Mouse (Mus musculus) heart, embryonic 16.5 days (tissue): ENCODE measurements around the gene Nfatc2. TPM values are rescaled to one million over a fixed set of nuclear protein-coding genes. Genes with fewer than 3 reads are reported as not detected.
A peak's percentile ranks its signal among the peaks of the same experiment; 100 is the strongest.

Source experiments
- ATAC-seq: fragments of 200-750 bp; cut with Nextera tagmentation; replicated peaks from 2 replicates; pipeline ENCODE4 v1.8.0; 2017; ENCODE audit warnings: moderate number of reproducible peaks; ENCODE audit not compliant: insufficient read depth, low FRiP score; ENCODE audit errors: extremely low read depth
- H3K27ac ChIP-seq: fragments of 300-500 bp; sonication (generic); 2 replicates; pipeline ENCODE4 v1.5.1; 2014; ENCODE audit warnings: mild to moderate bottlenecking, low read length, control low read depth, moderate library complexity
- H3K27me3 ChIP-seq: fragments of 300-500 bp; sonication (generic); 2 replicates; pipeline ENCODE4 v1.6.1; 2014; ENCODE audit warnings: low read length, mixed read lengths; ENCODE audit not compliant: control insufficient read depth, insufficient read depth
- H3K36me3 ChIP-seq: fragments of 300-500 bp; sonication (generic); 2 replicates; pipeline ENCODE4 v1.6.1; 2014; ENCODE audit not compliant: control insufficient read depth, insufficient read depth
- H3K4me1 ChIP-seq: fragments of 300-500 bp; sonication (generic); 2 replicates; pipeline ENCODE4 v1.6.1; 2014; ENCODE audit warnings: low read length, mixed read lengths; ENCODE audit not compliant: control insufficient read depth, insufficient read depth
- H3K4me2 ChIP-seq: fragments of 300-500 bp; sonication (generic); 2 replicates; pipeline ENCODE4 v1.6.1; 2014; ENCODE audit warnings: low read depth, mild to moderate bottlenecking, control low read depth, low read length
- H3K4me3 ChIP-seq: fragments of 300-500 bp; sonication (generic); 2 replicates; pipeline ENCODE4 v1.5.1; 2014; ENCODE audit warnings: mild to moderate bottlenecking, control low read depth, low read length
- H3K9ac ChIP-seq: fragments of 300-500 bp; sonication (generic); 2 replicates; pipeline ENCODE4 v1.6.1; 2014; ENCODE audit warnings: low read length, control low read depth
- H3K9me3 ChIP-seq: fragments of 300-500 bp; sonication (generic); replicated peaks from 2 replicates; pipeline ENCODE4 v1.6.1; 2016; ENCODE audit warnings: low read length; ENCODE audit not compliant: control insufficient read depth
- WGBS: fragments of 180-500 bp; shearing (Covaris S2); extraction: QIAGEN DNeasy Blood & Tissue Kit; methylation state at CpG from one replicate; pipeline ENCODE4 v1.1.7; 2014; 5-methylcytosine and 5-hydroxymethylcytosine counted together
- polyA plus RNA-seq: library from polyadenylated mRNA; unstranded; fragments of >200 nt; fragmentation: Nextera tagmentation; extraction: Ambion mirVana; gene quantifications from 2 replicates; pipeline ENCODE4 v1.2.1, GENCODE M21; 2015

The Nfatc2 gene
- polyA plus RNA-seq, 1 experiment from 2014 or later = 10.0 TPM

DNA sequence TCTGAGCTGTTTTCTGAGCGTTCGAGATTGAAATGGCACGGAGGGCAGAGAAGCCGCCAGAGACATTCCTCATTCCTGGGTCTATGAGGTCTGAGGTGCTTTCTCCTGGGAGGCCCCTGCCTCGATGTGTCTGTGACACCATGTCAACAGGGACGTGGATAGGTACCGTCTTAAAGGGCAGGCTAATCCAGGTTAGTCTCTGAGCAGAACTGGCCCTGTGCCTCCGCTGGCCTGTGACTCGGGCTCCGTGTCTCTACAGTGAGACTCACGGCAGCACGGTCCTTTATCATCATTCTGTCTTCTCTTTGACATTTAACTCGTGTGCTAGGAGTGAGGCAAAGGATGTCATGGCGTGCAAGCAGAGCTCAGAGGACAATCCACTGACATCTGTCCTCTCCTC, 120.3 kb downstream of the Nfatc2 start:
- Histone ChIP-seq H3K4me2 (no peak overlapping the region), H3K9ac (no peak overlapping the region), H3K4me1 (peaks cover 15% of the 10 kb centered on the region), H3K9me3 (no peaks in the 10 kb centered on the region), H3K27me3 (peaks cover 9% of the 10 kb centered on the region), H3K36me3 (no peaks in the 10 kb centered on the region), H3K27ac (no peak overlapping the region), H3K4me3 (no peak overlapping the region)
- 70% methylated on average over 14 of the region's 14 CpGs for WGBS
- no peak for ATAC-seq

DNA sequence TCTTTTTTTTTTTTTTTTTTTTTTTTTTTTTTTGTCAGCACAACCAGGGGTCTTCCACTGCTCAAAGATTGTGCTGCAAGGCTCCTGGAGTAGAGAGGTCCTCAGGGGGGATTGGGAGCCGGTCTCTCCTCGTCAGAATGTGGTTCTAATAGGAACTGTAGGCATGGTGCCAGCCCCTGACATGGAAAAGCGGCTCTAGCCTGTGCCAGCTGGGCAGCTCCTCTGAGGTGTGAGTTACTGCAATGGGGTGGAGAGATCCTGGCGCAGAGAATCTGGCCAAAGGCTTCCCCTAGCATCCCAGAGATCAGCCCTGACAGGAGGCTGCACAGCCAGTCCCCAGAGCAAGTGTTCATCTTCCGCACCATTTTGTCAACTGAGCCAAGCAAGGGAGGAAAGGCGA, 120.8 kb downstream of the Nfatc2 start:
- Histone ChIP-seq H3K9me3 (no peaks in the 10 kb centered on the region), H3K4me2 (no peak overlapping the region), H3K36me3 (no peaks in the 10 kb centered on the region), H3K4me3 (no peak overlapping the region), H3K27ac (no peak overlapping the region), H3K9ac (no peak overlapping the region), H3K27me3 (peaks cover 10% of the 10 kb centered on the region), H3K4me1 (peaks cover 15% of the 10 kb centered on the region)
- WGBS = 62% methylated on average over 6 of the region's 6 CpGs
- ATAC-seq = no peak

DNA sequence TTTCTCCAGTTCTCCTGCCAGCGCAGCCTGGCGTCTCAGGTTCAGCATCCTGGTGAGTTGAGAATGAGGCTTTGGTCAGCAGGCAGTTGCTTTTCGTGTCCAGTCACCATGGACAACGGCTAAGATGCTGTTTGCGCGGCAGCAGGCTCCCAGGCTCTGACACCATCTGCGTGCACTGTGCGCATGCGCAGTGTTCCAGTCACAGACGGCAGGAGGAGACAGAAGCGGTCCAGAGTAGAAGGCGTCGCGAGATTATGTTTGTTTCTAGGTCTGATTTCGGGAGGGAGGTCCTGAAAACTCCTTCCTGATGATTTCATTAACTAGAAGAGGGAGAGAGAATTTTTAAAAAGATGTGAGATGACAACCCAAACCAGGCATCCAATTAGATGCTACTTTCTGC, 121.5 kb downstream of the Nfatc2 start:
- H3K36me3 ChIP-seq = no peaks in the 10 kb centered on the region
- 90% methylated on average over 15 of the region's 15 CpGs for WGBS
- H3K4me3 ChIP-seq = no peak overlapping the region
- no peaks in the 10 kb centered on the region for H3K9me3 ChIP-seq
- no peak overlapping the region for H3K27ac ChIP-seq
- peaks cover 11% of the 10 kb centered on the region for H3K27me3 ChIP-seq
- H3K4me2 ChIP-seq = no peak overlapping the region
- no peak for ATAC-seq
- no peak overlapping the region for H3K9ac ChIP-seq
- H3K4me1 ChIP-seq = peaks cover 15% of the 10 kb centered on the region

DNA sequence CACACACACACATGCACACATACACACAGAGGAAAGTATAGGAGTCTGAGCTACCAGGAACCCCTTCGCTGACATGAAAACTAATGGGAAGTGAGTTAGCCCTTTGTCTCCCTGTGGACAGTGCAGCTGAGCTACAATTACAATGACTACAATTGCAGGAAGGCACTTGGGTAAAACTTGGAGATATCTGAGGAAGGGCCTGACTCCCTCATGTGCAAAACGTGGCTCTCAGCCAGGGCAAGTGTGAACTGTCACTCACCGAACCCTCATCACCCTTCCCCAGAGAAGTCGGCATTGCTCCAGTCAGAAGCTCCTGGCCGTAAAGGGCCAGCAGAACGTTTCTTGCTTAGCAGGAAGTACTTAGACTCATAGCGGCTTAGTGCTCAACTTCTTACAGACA, 123.0 kb downstream of the Nfatc2 start:
- Histone ChIP-seq H3K9ac (no peak overlapping the region), H3K4me3 (no peak overlapping the region), H3K27me3 (peaks cover 18% of the 10 kb centered on the region), H3K36me3 (no peaks in the 10 kb centered on the region), H3K9me3 (no peaks in the 10 kb centered on the region), H3K4me1 (peaks cover 15% of the 10 kb centered on the region), H3K27ac (peak overlapping the region; percentile 73), H3K4me2 (0 out of 2 replicates have a peak overlapping the region, but pooled peaks have one; percentile 5)
- peak; percentile 72 for ATAC-seq
- 18% methylated on average over 7 of the region's 7 CpGs for WGBS

DNA sequence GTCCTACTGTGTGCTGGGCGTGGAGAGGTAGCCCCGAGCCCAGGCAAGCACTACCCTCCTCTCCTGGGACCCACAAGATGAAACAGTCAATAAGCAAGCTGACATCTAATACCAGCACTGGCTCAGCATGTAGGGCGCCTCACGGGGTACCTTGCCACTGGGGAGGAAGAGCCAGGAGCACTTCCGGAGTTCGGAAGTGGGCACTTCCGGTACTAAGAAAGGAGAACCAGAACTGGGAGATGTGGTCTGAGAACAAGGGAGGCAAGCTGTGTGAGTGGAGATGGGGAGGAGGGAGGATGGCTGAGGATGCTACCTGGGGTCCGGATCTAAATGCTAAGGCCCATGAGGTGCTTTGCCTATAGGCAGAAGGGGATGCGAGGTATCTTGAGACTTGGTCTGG, 128.0 kb downstream of the Nfatc2 start:
- Histone ChIP-seq H3K4me2 (peak overlapping the region; percentile 68), H3K4me3 (no peak overlapping the region), H3K4me1 (peaks cover 6% of the 10 kb centered on the region), H3K9ac (no peak overlapping the region), H3K27ac (no peak overlapping the region), H3K9me3 (no peaks in the 10 kb centered on the region), H3K27me3 (peaks cover 33% of the 10 kb centered on the region), H3K36me3 (no peaks in the 10 kb centered on the region)
- ATAC-seq = no peak
- WGBS = 55% methylated on average over 9 of the region's 9 CpGs

DNA sequence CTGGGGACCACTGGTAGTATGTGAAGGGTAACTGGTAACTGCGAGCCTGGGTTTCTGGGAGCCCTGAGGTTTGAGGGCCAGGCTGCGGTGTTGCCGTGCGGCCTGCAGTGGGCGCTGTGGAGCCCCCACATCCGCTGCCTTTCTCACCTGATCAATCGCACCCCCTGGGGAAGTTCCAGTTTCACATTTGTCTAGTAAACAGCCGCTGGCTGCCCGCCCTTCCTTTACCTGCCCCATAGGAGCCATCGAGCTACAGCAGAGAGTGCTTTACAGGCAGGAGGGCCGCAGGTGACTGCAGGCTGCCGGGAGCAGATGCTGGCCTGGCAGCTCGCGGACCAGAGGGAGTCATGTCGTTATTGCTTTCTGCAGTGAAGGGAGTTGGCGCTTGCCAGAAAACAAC, 128.6 kb downstream of the Nfatc2 start:
- H3K27ac ChIP-seq = no peak overlapping the region
- peaks cover 34% of the 10 kb centered on the region for H3K27me3 ChIP-seq
- WGBS = 12% methylated on average over 16 of the region's 16 CpGs
- peak overlapping the region; percentile 50 for H3K4me3 ChIP-seq
- H3K4me2 ChIP-seq = peak overlapping the region; percentile 68
- no peaks in the 10 kb centered on the region for H3K9me3 ChIP-seq
- no peaks in the 10 kb centered on the region for H3K36me3 ChIP-seq
- no peak for ATAC-seq
- peak overlapping the region; percentile 70 for H3K9ac ChIP-seq
- H3K4me1 ChIP-seq = no peaks in the 10 kb centered on the region; the same call in 1 of the 2 replicates

DNA sequence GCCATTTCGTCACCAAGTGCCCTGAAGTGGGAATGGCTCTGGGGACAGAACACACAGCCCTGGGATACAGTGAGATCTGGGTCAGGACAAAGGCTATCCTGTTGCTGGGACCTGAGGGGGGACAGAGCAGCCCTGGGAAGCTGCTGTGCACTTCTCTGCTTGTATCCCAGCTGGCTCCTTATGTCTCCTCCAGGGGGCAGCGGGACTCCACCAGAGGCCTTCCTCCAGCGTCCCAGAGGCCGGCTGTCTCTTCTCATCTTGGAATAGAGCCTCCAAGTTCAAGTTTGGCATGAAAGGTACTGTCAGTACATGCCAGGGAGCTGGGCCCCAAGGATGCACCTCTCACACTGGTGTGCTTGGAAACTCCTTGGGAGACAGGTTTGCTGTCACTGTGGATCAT, 132.4 kb downstream of the Nfatc2 start:
- Histone ChIP-seq H3K4me1 (no peaks in the 10 kb centered on the region; the same call in 1 of the 2 replicates), H3K27ac (no peak overlapping the region), H3K9me3 (no peaks in the 10 kb centered on the region), H3K36me3 (no peaks in the 10 kb centered on the region), H3K9ac (no peak overlapping the region), H3K27me3 (peaks cover 32% of the 10 kb centered on the region), H3K4me2 (no peak overlapping the region), H3K4me3 (no peak overlapping the region)
- 3% methylated on average over 4 of the region's 4 CpGs for WGBS
- peak; percentile 31 for ATAC-seq

DNA sequence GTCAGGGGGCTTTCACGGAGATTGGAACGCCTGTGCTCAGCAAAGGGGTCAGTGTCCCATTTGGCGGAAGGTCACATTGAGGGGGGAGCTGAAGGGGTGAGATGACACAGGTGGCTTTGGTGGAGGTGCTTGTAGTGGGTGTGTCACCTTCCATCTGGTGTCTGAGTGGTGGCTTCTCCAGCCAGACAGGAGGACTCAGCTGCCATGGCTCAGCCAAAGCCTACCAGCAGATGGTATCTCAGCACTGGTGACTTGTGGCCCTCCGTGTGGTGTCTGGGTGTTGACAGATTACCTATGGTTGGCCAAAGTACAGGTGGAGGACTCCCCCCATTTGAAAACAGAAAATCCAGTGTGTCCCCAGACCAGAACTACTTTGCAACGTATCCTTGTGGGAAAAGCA, 134.3 kb downstream of the Nfatc2 start:
- H3K36me3 ChIP-seq = no peaks in the 10 kb centered on the region
- peaks cover 30% of the 10 kb centered on the region for H3K27me3 ChIP-seq
- ATAC-seq = no peak
- H3K9ac ChIP-seq = no peak overlapping the region
- H3K4me1 ChIP-seq = no peaks in the 10 kb centered on the region
- H3K4me3 ChIP-seq = no peak overlapping the region
- no peaks in the 10 kb centered on the region for H3K9me3 ChIP-seq
- WGBS = 84% methylated on average over 5 of the region's 5 CpGs
- H3K4me2 ChIP-seq = no peak overlapping the region
- H3K27ac ChIP-seq = no peak overlapping the region

DNA sequence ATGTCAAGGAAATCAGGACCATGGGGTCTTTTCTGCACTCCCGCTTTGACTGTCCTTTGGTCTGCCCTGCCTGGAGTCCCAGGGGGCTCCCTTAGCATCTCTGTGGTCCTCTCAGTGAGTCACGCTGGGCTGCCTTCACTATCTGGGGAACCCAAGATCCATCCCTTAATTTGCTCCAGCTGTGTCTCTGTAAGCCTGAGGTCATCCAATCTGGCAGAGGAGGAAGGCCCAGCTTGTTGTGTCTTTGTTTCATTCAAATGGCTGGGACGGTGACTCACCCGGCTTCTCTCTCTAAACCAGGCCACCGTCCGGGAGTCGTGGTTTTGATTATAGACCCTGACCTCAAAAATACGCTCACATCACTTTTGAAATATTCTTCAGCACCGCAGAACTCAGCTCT, 135.4 kb downstream of the Nfatc2 start:
- 64% methylated on average over 9 of the region's 9 CpGs for WGBS
- ATAC-seq = no peak
- Histone ChIP-seq H3K9me3 (no peaks in the 10 kb centered on the region), H3K27me3 (peaks cover 23% of the 10 kb centered on the region), H3K27ac (no peak overlapping the region), H3K4me1 (no peaks in the 10 kb centered on the region), H3K36me3 (no peaks in the 10 kb centered on the region), H3K9ac (no peak overlapping the region), H3K4me3 (no peak overlapping the region), H3K4me2 (no peak overlapping the region)

DNA sequence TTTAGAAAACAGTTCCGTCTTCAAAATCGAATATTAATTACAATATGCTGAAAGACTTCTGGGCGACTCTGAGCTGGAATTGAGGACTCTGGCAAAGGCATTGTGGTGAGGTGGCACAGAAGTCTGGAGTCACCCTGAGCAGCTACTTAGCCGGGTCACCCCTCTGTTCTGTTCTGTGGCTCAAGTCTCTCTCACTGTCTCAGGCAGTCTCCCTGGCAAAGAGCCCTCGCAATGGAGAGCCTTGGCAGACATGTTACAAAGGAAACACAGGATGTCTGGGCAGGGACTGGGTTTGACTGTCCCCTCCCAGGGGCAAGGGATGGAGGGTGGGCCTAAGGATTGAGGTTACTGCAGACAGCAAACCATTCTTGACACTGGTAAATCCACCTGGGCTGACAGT, 135.8 kb downstream of the Nfatc2 start:
- Histone ChIP-seq H3K4me2 (no peak overlapping the region), H3K36me3 (no peaks in the 10 kb centered on the region), H3K9me3 (no peaks in the 10 kb centered on the region), H3K4me3 (no peak overlapping the region), H3K27me3 (peaks cover 18% of the 10 kb centered on the region), H3K9ac (no peak overlapping the region), H3K4me1 (no peaks in the 10 kb centered on the region), H3K27ac (no peak overlapping the region)
- no peak for ATAC-seq
- WGBS = 75% methylated on average over 5 of the region's 5 CpGs
